Mouse (Mus musculus): Measurements from ENCODE around the gene S100a8. TPM values are rescaled to one million over a fixed set of nuclear protein-coding genes. Genes with fewer than 3 reads are reported as not detected.

S100a8 gene
- polyA plus RNA-seq, 1 experiment from 2014 or later, result 2.2 TPM

GRCm38 (mm10) chr3:90657405-90657804 lies 11.4 kb upstream of the S100a8 start:
- WGBS, result 76% methylated on average over 4 of the region's 4 CpGs
- peak; percentile 6 for DNase-seq

DNA sequence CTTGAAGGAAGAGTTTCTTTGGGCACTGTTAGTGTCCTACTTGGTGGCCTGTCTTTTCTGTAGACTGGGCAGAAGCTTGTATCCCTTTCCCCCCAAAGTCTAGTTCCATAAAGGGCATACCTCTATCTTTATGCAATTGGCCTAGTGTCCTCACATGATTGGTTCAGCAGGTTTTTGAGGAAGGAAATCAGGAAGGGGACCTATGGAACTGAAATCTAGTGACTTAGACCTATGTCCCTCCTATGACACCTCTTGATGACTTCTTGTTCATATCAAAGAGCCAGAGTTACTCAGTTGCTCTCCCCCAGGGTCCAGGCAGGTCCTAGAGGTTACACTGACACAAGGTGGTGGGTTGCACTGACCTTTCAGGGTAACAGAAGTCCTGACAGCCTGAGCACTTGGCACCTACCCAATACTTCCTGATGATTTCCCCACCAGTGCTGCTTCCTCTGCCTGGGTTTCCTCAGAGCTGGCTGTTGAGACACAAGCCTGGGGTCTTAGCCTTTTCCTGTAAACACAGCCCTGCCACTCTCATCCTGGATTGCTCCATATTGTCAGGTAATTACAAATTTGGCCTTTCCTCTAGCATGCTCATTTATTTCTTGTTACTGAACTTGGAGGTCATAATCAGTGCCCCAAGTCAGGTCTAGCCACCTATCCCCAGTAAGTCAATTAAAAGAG lies 9.3 kb upstream of the S100a8 start:
- H3K27me3 ChIP-seq (ENCODE audit: control insufficient read depth, insufficient read depth, low read length), result no peaks in the 10 kb centered on the region
- no peaks in the 10 kb centered on the region for H3K36me3 ChIP-seq (ENCODE audit: control insufficient read depth, insufficient read depth, low read length)
- no peak overlapping the region for H3K4me2 ChIP-seq (ENCODE audit: low read length)
- no peaks in the 10 kb centered on the region for H3K4me1 ChIP-seq (ENCODE audit: control insufficient read depth, insufficient read depth, low read length)
- DNase-seq (no peak), ATAC-seq (ENCODE audit: low FRiP score, low TSS enrichment) (no peak)
- H3K4me3 ChIP-seq (replicated peaks; ENCODE audit: low read depth, low read length), result no peak overlapping the region
- H3K9me3 ChIP-seq (ENCODE audit: control insufficient read depth, low read length), result no peaks in the 10 kb centered on the region
- H3K27ac ChIP-seq (replicated peaks; ENCODE audit: low read depth, low read length), result no peak overlapping the region
- H3K9ac ChIP-seq (replicated peaks; ENCODE audit: low read length), result no peak overlapping the region

More at GRCm38 (mm10) chr3:90657405-90657804, 11.4 kb upstream of the S100a8 start:
- ATAC-seq (ENCODE audit: low FRiP score, low TSS enrichment), result no peak
- Histone ChIP-seq H3K27me3 (ENCODE audit: control insufficient read depth, insufficient read depth, low read length) (no peaks in the 10 kb centered on the region), H3K36me3 (ENCODE audit: control insufficient read depth, insufficient read depth, low read length) (no peaks in the 10 kb centered on the region), H3K4me1 (ENCODE audit: control insufficient read depth, insufficient read depth, low read length) (no peaks in the 10 kb centered on the region), H3K27ac (replicated peaks; ENCODE audit: low read depth, low read length) (no peak overlapping the region), H3K4me2 (ENCODE audit: low read length) (no peak overlapping the region), H3K4me3 (replicated peaks; ENCODE audit: low read depth, low read length) (no peak overlapping the region), H3K9me3 (ENCODE audit: control insufficient read depth, low read length) (no peaks in the 10 kb centered on the region), H3K9ac (replicated peaks; ENCODE audit: low read length) (no peak overlapping the region)

GRCm38 (mm10) chr3:90664219-90664618 lies 4.6 kb upstream of the S100a8 start:
- no peak overlapping the region for H3K4me3 ChIP-seq (replicated peaks; ENCODE audit: low read depth, low read length)

DNA sequence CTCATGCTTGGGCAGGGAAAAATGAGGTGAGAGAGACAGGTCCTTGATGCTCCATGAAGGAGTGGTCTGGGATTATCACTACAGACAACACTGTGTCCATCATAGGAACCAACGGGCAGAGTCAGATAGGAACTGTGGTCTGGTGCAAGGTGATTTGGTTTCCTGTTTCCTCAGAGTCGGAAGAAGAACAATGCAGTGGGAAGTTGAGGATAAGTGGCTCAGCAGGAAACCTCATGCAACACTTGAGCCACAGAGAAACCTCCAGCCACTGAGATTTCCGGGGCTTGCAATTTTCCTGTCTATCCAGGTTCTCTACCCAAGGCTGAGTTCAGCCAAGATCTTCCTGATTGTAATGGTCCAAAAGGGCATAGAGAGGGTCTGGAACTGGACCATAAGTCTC lies 9.9 kb downstream of the S100a8 start:
- 67% methylated on average over 3 of the region's 3 CpGs for WGBS
- Histone ChIP-seq H3K9me3 (ENCODE audit: control insufficient read depth, low read length) (no peaks in the 10 kb centered on the region), H3K4me3 (replicated peaks; ENCODE audit: low read depth, low read length) (no peak overlapping the region), H3K27ac (replicated peaks; ENCODE audit: low read depth, low read length) (no peak overlapping the region), H3K9ac (replicated peaks; ENCODE audit: low read length) (no peak overlapping the region), H3K4me1 (ENCODE audit: control insufficient read depth, insufficient read depth, low read length) (no peaks in the 10 kb centered on the region), H3K27me3 (ENCODE audit: control insufficient read depth, insufficient read depth, low read length) (no peaks in the 10 kb centered on the region), H3K4me2 (ENCODE audit: low read length) (no peak overlapping the region), H3K36me3 (ENCODE audit: control insufficient read depth, insufficient read depth, low read length) (no peaks in the 10 kb centered on the region)
- DNase-seq, result no peak
- ATAC-seq (ENCODE audit: low FRiP score, low TSS enrichment), result no peak

More at GRCm38 (mm10) chr3:90664219-90664618, 4.6 kb upstream of the S100a8 start:
- no peaks in the 10 kb centered on the region for H3K4me1 ChIP-seq (ENCODE audit: control insufficient read depth, insufficient read depth, low read length)
- no peak overlapping the region for H3K27ac ChIP-seq (replicated peaks; ENCODE audit: low read depth, low read length)
- H3K27me3 ChIP-seq (ENCODE audit: control insufficient read depth, insufficient read depth, low read length), result no peaks in the 10 kb centered on the region
- H3K9me3 ChIP-seq (ENCODE audit: control insufficient read depth, low read length), result no peaks in the 10 kb centered on the region
- DNase-seq, result peak; percentile 4
- 88% methylated on average over 2 of the region's 2 CpGs for WGBS
- no peaks in the 10 kb centered on the region for H3K36me3 ChIP-seq (ENCODE audit: control insufficient read depth, insufficient read depth, low read length)
- no peak overlapping the region for H3K9ac ChIP-seq (replicated peaks; ENCODE audit: low read length)
- H3K4me2 ChIP-seq (ENCODE audit: low read length), result no peak overlapping the region
- ATAC-seq (ENCODE audit: low FRiP score, low TSS enrichment), result no peak

DNA sequence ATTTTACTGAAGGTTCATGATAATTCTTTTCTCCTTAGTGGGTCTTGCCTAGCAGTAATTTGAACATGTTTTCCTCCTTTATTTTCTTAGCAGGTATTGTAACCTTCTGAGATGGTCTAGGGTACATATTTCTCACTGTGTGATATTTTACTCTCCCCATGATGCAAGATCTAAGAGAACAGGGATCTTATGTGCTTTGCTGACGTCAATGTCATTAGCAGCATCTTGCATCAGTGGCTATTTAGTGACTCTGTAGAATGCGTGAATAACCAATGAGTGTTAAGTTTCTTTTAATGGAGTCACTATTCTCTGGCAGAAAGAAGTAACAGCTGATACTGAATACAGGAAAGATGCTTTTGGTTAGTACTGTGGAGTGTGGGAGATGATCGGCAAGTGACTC lies 15.2 kb downstream of the S100a8 start:
- no peaks in the 10 kb centered on the region for H3K27me3 ChIP-seq (ENCODE audit: control insufficient read depth, insufficient read depth, low read length)
- no peak overlapping the region for H3K4me2 ChIP-seq (ENCODE audit: low read length)
- no peaks in the 10 kb centered on the region for H3K4me1 ChIP-seq (ENCODE audit: control insufficient read depth, insufficient read depth, low read length)
- H3K27ac ChIP-seq (replicated peaks; ENCODE audit: low read depth, low read length), result no peak overlapping the region
- no peak overlapping the region for H3K4me3 ChIP-seq (replicated peaks; ENCODE audit: low read depth, low read length)
- ATAC-seq (ENCODE audit: low FRiP score, low TSS enrichment), result no peak
- H3K9me3 ChIP-seq (ENCODE audit: control insufficient read depth, low read length), result no peaks in the 10 kb centered on the region
- no peaks in the 10 kb centered on the region for H3K36me3 ChIP-seq (ENCODE audit: control insufficient read depth, insufficient read depth, low read length)
- WGBS, result 90% methylated on average over 3 of the region's 3 CpGs
- no peak overlapping the region for H3K9ac ChIP-seq (replicated peaks; ENCODE audit: low read length)
- DNase-seq, result no peak

- H3K27ac ChIP-seq (replicated peaks; ENCODE audit: low read depth, low read length), result no peak overlapping the region
- H3K9me3 ChIP-seq (ENCODE audit: control insufficient read depth, low read length), result no peaks in the 10 kb centered on the region
- no peak for ATAC-seq (ENCODE audit: low FRiP score, low TSS enrichment)
- H3K36me3 ChIP-seq (ENCODE audit: control insufficient read depth, insufficient read depth, low read length), result no peaks in the 10 kb centered on the region
- 84% methylated on average over 2 of the region's 2 CpGs for WGBS
- no peak overlapping the region for H3K4me3 ChIP-seq (replicated peaks; ENCODE audit: low read depth, low read length)
- no peak for DNase-seq
- H3K27me3 ChIP-seq (ENCODE audit: control insufficient read depth, insufficient read depth, low read length), result no peaks in the 10 kb centered on the region
- H3K4me1 ChIP-seq (ENCODE audit: control insufficient read depth, insufficient read depth, low read length), result no peaks in the 10 kb centered on the region
- no peak overlapping the region for H3K9ac ChIP-seq (replicated peaks; ENCODE audit: low read length)
- no peak overlapping the region for H3K4me2 ChIP-seq (ENCODE audit: low read length)
Observed at GRCm38 (mm10) chr3:90686835-90687234, 18.1 kb downstream of the S100a8 start.

DNA sequence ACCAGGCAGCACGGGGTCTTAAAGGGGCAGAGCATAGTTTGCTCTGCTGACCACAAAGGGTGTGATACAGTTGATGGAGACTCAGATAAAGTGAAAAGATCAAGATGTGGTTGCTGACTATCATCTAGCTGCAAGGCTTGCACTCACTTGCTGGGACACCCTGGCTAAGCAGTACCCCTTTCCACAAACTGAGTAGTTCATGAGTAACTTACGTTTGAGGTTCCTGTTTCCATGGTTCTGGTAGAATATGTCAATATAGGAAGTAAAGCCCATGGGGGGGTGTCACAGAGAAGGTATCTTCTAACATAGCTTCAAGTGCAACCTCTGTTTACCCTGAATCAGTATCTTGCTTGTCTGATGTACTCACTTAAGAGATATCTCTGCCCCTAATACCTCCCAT lies 24.7 kb downstream of the S100a8 start:
- 79% methylated on average over 2 of the region's 2 CpGs for WGBS

GRCm38 (mm10) chr3:90695613-90696012 lies 26.8 kb downstream of the S100a8 start, which contains the start of gene S100a9:
Gene S100a9, minus strand, starts transcription at chr3:90695721.
- Histone ChIP-seq H3K27me3 (ENCODE audit: control insufficient read depth, insufficient read depth, low read length) (no peaks in the 10 kb centered on the region), H3K4me2 (ENCODE audit: low read length) (no peak within 1 kb of the TSS), H3K4me1 (ENCODE audit: control insufficient read depth, insufficient read depth, low read length) (no peaks in the 10 kb centered on the region)

More for the DNA sequence above, 24.7 kb downstream of the S100a8 start:
- Histone ChIP-seq H3K36me3 (ENCODE audit: control insufficient read depth, insufficient read depth, low read length) (no peaks in the 10 kb centered on the region), H3K27ac (replicated peaks; ENCODE audit: low read depth, low read length) (no peak overlapping the region), H3K9me3 (ENCODE audit: control insufficient read depth, low read length) (no peaks in the 10 kb centered on the region), H3K4me1 (ENCODE audit: control insufficient read depth, insufficient read depth, low read length) (no peaks in the 10 kb centered on the region), H3K4me3 (replicated peaks; ENCODE audit: low read depth, low read length) (no peak overlapping the region), H3K9ac (replicated peaks; ENCODE audit: low read length) (no peak overlapping the region), H3K27me3 (ENCODE audit: control insufficient read depth, insufficient read depth, low read length) (no peaks in the 10 kb centered on the region), H3K4me2 (ENCODE audit: low read length) (no peak overlapping the region)
- ATAC-seq (ENCODE audit: low FRiP score, low TSS enrichment), result no peak
- no peak for DNase-seq

DNA sequence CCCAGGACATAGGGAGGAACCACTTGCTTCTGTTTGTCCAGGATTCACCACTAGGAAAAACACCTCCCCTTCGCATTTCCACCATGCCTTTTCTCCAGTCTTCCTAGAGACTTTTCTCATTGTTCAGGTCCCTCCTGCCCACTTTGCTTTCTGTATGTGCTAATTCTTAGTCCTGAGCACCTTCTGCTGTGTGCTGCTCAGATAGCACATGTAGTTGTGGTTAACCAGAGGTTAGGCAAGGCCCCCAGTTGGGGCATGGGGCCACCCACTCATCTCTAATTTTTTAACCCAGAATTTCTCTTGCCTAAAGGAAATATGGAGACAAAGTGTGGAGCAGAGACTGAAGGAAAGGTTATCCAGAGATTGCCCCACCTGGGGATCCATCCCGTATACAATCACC lies 33.5 kb downstream of the S100a8 start:
- no peak overlapping the region for H3K4me3 ChIP-seq (replicated peaks; ENCODE audit: low read depth, low read length)
- H3K27ac ChIP-seq (replicated peaks; ENCODE audit: low read depth, low read length), result no peak overlapping the region
- 89% methylated on average over 2 of the region's 2 CpGs for WGBS
- ATAC-seq (ENCODE audit: low FRiP score, low TSS enrichment) (no peak), DNase-seq (no peak)
- H3K9me3 ChIP-seq (ENCODE audit: control insufficient read depth, low read length), result no peaks in the 10 kb centered on the region
- no peak overlapping the region for H3K9ac ChIP-seq (replicated peaks; ENCODE audit: low read length)
- H3K4me1 ChIP-seq (ENCODE audit: control insufficient read depth, insufficient read depth, low read length), result no peaks in the 10 kb centered on the region
- no peaks in the 10 kb centered on the region for H3K36me3 ChIP-seq (ENCODE audit: control insufficient read depth, insufficient read depth, low read length)
- no peak overlapping the region for H3K4me2 ChIP-seq (ENCODE audit: low read length)
- H3K27me3 ChIP-seq (ENCODE audit: control insufficient read depth, insufficient read depth, low read length), result no peaks in the 10 kb centered on the region

More at GRCm38 (mm10) chr3:90695613-90696012, 26.8 kb downstream of the S100a8 start, which contains the start of gene S100a9:
- H3K27ac ChIP-seq (replicated peaks; ENCODE audit: low read depth, low read length), result no peak within 1 kb of the TSS
- 70% methylated on average over 3 of the region's 3 CpGs for WGBS
- no peak within 1 kb of the TSS for H3K9ac ChIP-seq (replicated peaks; ENCODE audit: low read length)
- H3K9me3 ChIP-seq (ENCODE audit: control insufficient read depth, low read length), result no peaks in the 10 kb centered on the region
- ATAC-seq (ENCODE audit: low FRiP score, low TSS enrichment), result no peak
- DNase-seq, result no peak
- H3K36me3 ChIP-seq (ENCODE audit: control insufficient read depth, insufficient read depth, low read length), result no peaks in the 10 kb centered on the region
- H3K4me3 ChIP-seq (replicated peaks; ENCODE audit: low read depth, low read length), result no peak within 1 kb of the TSS

Data from midbrain, embryonic 14.5 days (tissue).